14 mouse cellular contexts compared by ENCODE assay signal in genomic region chr14:103440243-103440642, GRCm38 (mm10).
DNase-seq lines count a peak whose midpoint lies in the region; ATAC-seq lines count a peak whose summit lies in the region.
"Had no signal": no experiment of that assay in that cellular context is flagged by ENCODE, and none has a peak within 500 bp of the region (broad histone marks: within the 10 kb centered on the region; RNA-seq: fewer than 3 reads in every experiment).

No protein-coding gene starts in this region.

- H3K36me3 ChIP-seq in midbrain, embryonic 16.5 days (ENCODE audit: control insufficient read depth, insufficient read depth, low read length), result no peaks in the 10 kb centered on the region
- H3K36me3 ChIP-seq: limb, embryonic 12.5 days; lung, embryonic 15.5 days had no signal

- no peaks in the 10 kb centered on the region for H3K9me3 ChIP-seq in midbrain, embryonic 16.5 days (replicated peaks; ENCODE audit: control insufficient read depth, low read length, poor library complexity, severe bottlenecking)
- H3K9me3 ChIP-seq: forebrain, embryonic 13.5 days; limb, embryonic 12.5 days; lung, embryonic 15.5 days had no signal

- WGBS in midbrain, embryonic 16.5 days, result 50% methylated on average over 8 of the region's 8 CpGs

- no peak overlapping the region for H3K4me2 ChIP-seq in midbrain, embryonic 16.5 days (ENCODE audit: low read length)
- H3K4me2 ChIP-seq: forebrain, embryonic 13.5 days; limb, embryonic 12.5 days; lung, embryonic 15.5 days had no signal

- no peak overlapping the region for H3K4me3 ChIP-seq in midbrain, embryonic 16.5 days (ENCODE audit: low read depth, low read length)
- H3K4me3 ChIP-seq: forebrain, embryonic 13.5 days; limb, embryonic 12.5 days; lung, embryonic 15.5 days had no signal

- DNase-seq in cerebellum, postnatal 4 days (ENCODE audit: low spot score in 2 of 2), result no peak
- peak; percentile 87 for DNase-seq in Muller cell, postnatal 12 days (ENCODE audit: inconsistent ontology term)
- peak; percentile 66 for DNase-seq in fibroblast of lung, adult 2 months (ENCODE audit: low read depth)
- peak; percentile 51 to 65 for DNase-seq in left cerebral cortex, postnatal 36 days (ENCODE audit: low spot score in 2 of 2)
- DNase-seq in kidney, postnatal 10 days, result no peak
- DNase-seq: embryo, embryonic 11 days had no signal

- ATAC-seq in cerebellum, adult (ENCODE audit: insufficient number of reproducible peaks, low FRiP score, low TSS enrichment), result peak; percentile 88
- ATAC-seq in granulocyte monocyte progenitor cell, adult 5-6 weeks (replicated peaks; ENCODE audit: poor library complexity, severe bottlenecking), result no peak
- ATAC-seq in midbrain, embryonic 16.5 days, result no peak
- ATAC-seq: activated CD4-positive, CD25-positive, alpha-beta regulatory T cell, adult 4 months; forebrain, embryonic 13.5 days; inflammation-experienced regulatory T-cells, adult 6 months had no signal

- no peak overlapping the region for H3K27ac ChIP-seq in midbrain, embryonic 16.5 days (ENCODE audit: low read length)
- H3K27ac ChIP-seq: forebrain, embryonic 13.5 days; limb, embryonic 12.5 days; lung, embryonic 15.5 days had no signal

- no peaks in the 10 kb centered on the region for H3K4me1 ChIP-seq in midbrain, embryonic 16.5 days (ENCODE audit: control insufficient read depth, insufficient read depth, low read length)
- H3K4me1 ChIP-seq: forebrain, embryonic 13.5 days; limb, embryonic 12.5 days; lung, embryonic 15.5 days had no signal

- no peak overlapping the region for H3K9ac ChIP-seq in midbrain, embryonic 16.5 days (ENCODE audit: low read depth, low read length)
- H3K9ac ChIP-seq: forebrain, embryonic 13.5 days; limb, embryonic 12.5 days; lung, embryonic 15.5 days had no signal

- H3K27me3 ChIP-seq in midbrain, embryonic 16.5 days (ENCODE audit: control insufficient read depth, insufficient read depth, low read depth, low read length), result no peaks in the 10 kb centered on the region
- H3K27me3 ChIP-seq: forebrain, embryonic 13.5 days; limb, embryonic 12.5 days; lung, embryonic 15.5 days had no signal

- intact Hi-C loops in left cerebral cortex, postnatal 36 days (cut with DNase I), result no loop called here

Comparison
In these comparisons a context has a peak if more than half of its experiments do, and no peak if none do; other contexts are left out.
1. DNase-seq: peak in Muller cell, postnatal 12 days (single experiment), fibroblast of lung, adult 2 months (single experiment) and left cerebral cortex, postnatal 36 days (2 of 2); none in cerebellum, postnatal 4 days (0 of 2) and kidney, postnatal 10 days (single experiment).